Mouse (Mus musculus) ovary, adult 10 weeks (tissue): ENCODE results near the gene Hnmt. TPM values are rescaled to one million over a fixed set of nuclear protein-coding genes. Genes with fewer than 3 reads are reported as not detected.

Experiments
- polyA plus RNA-seq: library from polyadenylated mRNA; stranded (reverse); fragments of 350-450 nt; fragmentation: Illumina TruSeq; extraction: RNeasy Lipid Tissue Mini Kit (QIAGEN cat#74804); gene quantifications from one replicate; pipeline ENCODE4 v1.2.3, GENCODE M21; 2014

Gene Hnmt
- polyA plus RNA-seq, result 84.3 TPM

DNA sequence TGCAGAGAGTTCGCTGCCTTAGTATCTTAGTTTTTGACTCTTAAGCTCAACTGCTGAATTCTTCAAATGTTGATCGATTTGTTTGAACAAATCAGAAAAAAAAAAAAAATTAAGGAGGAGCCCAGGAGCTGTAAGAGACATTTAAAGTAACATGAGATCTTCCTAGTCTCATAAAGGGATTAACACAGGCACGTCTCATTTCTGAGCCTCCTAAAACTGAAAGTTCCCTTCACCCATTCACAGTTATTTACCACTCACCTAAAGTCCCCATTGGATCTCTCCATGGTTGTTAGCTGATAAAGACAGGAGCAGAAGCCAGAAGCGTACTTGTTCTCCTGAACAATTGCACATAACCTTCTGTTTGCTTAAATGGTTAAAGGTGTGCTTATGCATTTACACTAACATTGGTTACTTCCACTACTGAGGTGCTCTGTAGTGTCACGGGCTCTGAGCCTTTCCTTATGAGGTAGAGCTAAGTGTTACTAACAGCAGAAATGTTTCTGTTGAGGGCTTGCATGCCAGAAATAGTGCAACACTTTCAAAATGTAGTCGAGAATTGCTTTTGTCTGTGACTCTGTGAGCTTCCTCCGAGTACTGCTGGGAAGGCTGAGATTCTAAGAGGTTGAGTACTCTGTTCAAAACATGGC lies at the start of gene Hnmt:
Gene Hnmt, minus strand, starts transcription at position 51 of the 647 bp plus-strand sequence.

GRCm38 (mm10) chr2:24096495-24096894 lies 47.3 kb upstream of the Hnmt start, which contains the start of gene Tbpl2:
Gene Tbpl2, minus strand, starts transcription at chr2:24096595.

Other genes with a start within 250 kb of the Hnmt start
- gene Tbpl2, start 47.2 kb upstream of the Hnmt start, polyA plus RNA-seq, result 1.3 TPM
- gene Il1f8, start 103.8 kb upstream of the Hnmt start, polyA plus RNA-seq, result 2.1 TPM
- 0.74 TPM for gene Il1f9, start 137.1 kb upstream of the Hnmt start, polyA plus RNA-seq
- gene Il1f6, start 166.0 kb upstream of the Hnmt start, polyA plus RNA-seq, result not detected
- gene Il1f5, start 227.6 kb upstream of the Hnmt start, polyA plus RNA-seq, result not detected
- gene Il1f10, start 241.8 kb upstream of the Hnmt start, polyA plus RNA-seq, result not detected